In the genomic region with DNA sequence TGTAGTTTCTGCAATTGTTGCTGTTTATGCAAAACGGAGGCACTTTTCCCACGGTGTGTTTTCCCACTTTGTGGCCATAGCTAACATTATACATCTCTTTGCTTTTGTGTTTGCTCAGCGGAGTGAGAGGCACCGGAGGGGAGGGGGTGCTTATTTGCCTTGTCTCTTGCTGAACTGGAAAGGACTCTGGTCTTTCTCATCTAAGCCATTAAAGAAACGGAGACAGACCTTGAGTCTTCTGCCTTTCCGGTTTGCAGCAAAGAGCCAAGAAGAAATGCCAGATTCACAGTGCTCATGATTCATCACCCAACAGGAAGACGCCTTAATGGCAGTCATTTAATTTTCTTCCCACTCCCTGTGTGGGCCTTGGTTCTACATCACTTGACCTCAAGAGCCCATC, we compare ENCODE assay signal across 23 mouse cellular contexts.
DNase-seq lines count a peak whose midpoint lies in the region; ATAC-seq lines count a peak whose summit lies in the region.
"Had no signal": no experiment of that assay in that cellular context is flagged by ENCODE, and none has a peak within 500 bp of the region (broad histone marks: within the 10 kb centered on the region; RNA-seq: fewer than 3 reads in every experiment).

No protein-coding gene starts in this region.

- H3K4me2 ChIP-seq in hindbrain, embryonic 11.5 days (replicated peaks; ENCODE audit: low read depth, low read length), result no peak overlapping the region
- no peak overlapping the region for H3K4me2 ChIP-seq in hindbrain, embryonic 12.5 days (replicated peaks)
- H3K4me2 ChIP-seq: embryonic facial prominence, embryonic 13.5 days; forebrain, embryonic 15.5 days; hindbrain, embryonic 13.5 days; liver, embryonic 11.5 days had no signal

- H3K27ac ChIP-seq in hindbrain, embryonic 11.5 days (ENCODE audit: low read depth, low read length), result no peak overlapping the region
- H3K27ac ChIP-seq in hindbrain, embryonic 12.5 days, result no peak overlapping the region
- H3K27ac ChIP-seq: embryonic facial prominence, embryonic 13.5 days; forebrain, embryonic 15.5 days; hindbrain, embryonic 13.5 days; left cerebral cortex, adult 2 months; limb, embryonic 10.5 days had no signal

- intact Hi-C loops in left cerebral cortex, postnatal 4 days (cut with DNase I), result no loop called here

- DNase-seq in hindbrain, embryonic 11.5 days (ENCODE audit: low spot score), result peak; percentile 15
- peak; percentile 7 to 18 for DNase-seq in kidney, postnatal 4 days
- no peak for DNase-seq in kidney, adult 18-20 months
- DNase-seq in Muller cell, postnatal 12 days (ENCODE audit: inconsistent ontology term), result peak; percentile 72
- peak; percentile 59 for DNase-seq in retina, postnatal 1 day
- no peak for DNase-seq in left cerebral cortex, postnatal 4 days
- DNase-seq: adrenal gland, postnatal 10 days; cerebellum, adult 9-11 months; gastrocnemius, postnatal 36 days; lung, adult 2 months; lung, postnatal 4 days; right cerebral cortex, postnatal 14 days; spleen, adult 18-20 months; thymus, postnatal 25 days had no signal

- no peaks in the 10 kb centered on the region for H3K36me3 ChIP-seq in hindbrain, embryonic 11.5 days (ENCODE audit: control insufficient read depth, insufficient read depth, low read length)
- no peaks in the 10 kb centered on the region for H3K36me3 ChIP-seq in hindbrain, embryonic 12.5 days
- H3K36me3 ChIP-seq: embryonic facial prominence, embryonic 13.5 days; forebrain, embryonic 15.5 days; hindbrain, embryonic 13.5 days; limb, embryonic 10.5 days had no signal

- no peaks in the 10 kb centered on the region for H3K9me3 ChIP-seq in hindbrain, embryonic 11.5 days (ENCODE audit: control insufficient read depth, low read length)
- H3K9me3 ChIP-seq in hindbrain, embryonic 12.5 days (replicated peaks), result no peaks in the 10 kb centered on the region
- H3K9me3 ChIP-seq: embryonic facial prominence, embryonic 13.5 days; forebrain, embryonic 15.5 days; hindbrain, embryonic 13.5 days; limb, embryonic 10.5 days had no signal

- no peak overlapping the region for H3K9ac ChIP-seq in hindbrain, embryonic 11.5 days (ENCODE audit: low read depth, low read length)
- no peak overlapping the region for H3K9ac ChIP-seq in hindbrain, embryonic 12.5 days
- H3K9ac ChIP-seq: embryonic facial prominence, embryonic 13.5 days; forebrain, embryonic 15.5 days; hindbrain, embryonic 13.5 days had no signal

- H3K27me3 ChIP-seq in hindbrain, embryonic 11.5 days (ENCODE audit: control insufficient read depth, insufficient read depth, low read length), result no peaks in the 10 kb centered on the region
- H3K27me3 ChIP-seq in hindbrain, embryonic 12.5 days, result no peaks in the 10 kb centered on the region
- H3K27me3 ChIP-seq: embryonic facial prominence, embryonic 13.5 days; forebrain, embryonic 15.5 days; hindbrain, embryonic 13.5 days had no signal

- 81% methylated on average over 7 of the region's 7 CpGs for WGBS in hindbrain, embryonic 11.5 days
- WGBS in hindbrain, embryonic 12.5 days, result 74% methylated on average over 7 of the region's 7 CpGs

- ATAC-seq in hindbrain, embryonic 11.5 days (ENCODE audit: low FRiP score), result no peak
- no peak for ATAC-seq in hindbrain, embryonic 12.5 days (ENCODE audit: low FRiP score)
- ATAC-seq: CD4-positive, CD25-positive, alpha-beta regulatory T cell, adult 4 months; forebrain, embryonic 15.5 days; inflammation-experienced regulatory T-cells, adult 6 months had no signal

- H3K4me1 ChIP-seq in hindbrain, embryonic 11.5 days (replicated peaks; ENCODE audit: control insufficient read depth, insufficient read depth, low read length), result no peaks in the 10 kb centered on the region
- no peaks in the 10 kb centered on the region for H3K4me1 ChIP-seq in hindbrain, embryonic 12.5 days
- H3K4me1 ChIP-seq: embryonic facial prominence, embryonic 13.5 days; forebrain, embryonic 15.5 days; hindbrain, embryonic 13.5 days; limb, embryonic 10.5 days had no signal

- no peak overlapping the region for H3K4me3 ChIP-seq in hindbrain, embryonic 11.5 days (ENCODE audit: low read depth, low read length)
- H3K4me3 ChIP-seq in hindbrain, embryonic 12.5 days, result no peak overlapping the region
- H3K4me3 ChIP-seq: embryonic facial prominence, embryonic 13.5 days; forebrain, embryonic 15.5 days; hindbrain, embryonic 13.5 days; left cerebral cortex, adult 2 months; limb, embryonic 10.5 days had no signal

Comparison
In these comparisons a context has a peak if more than half of its experiments do, and no peak if none do; other contexts are left out.
1. DNase-seq: peak in hindbrain, embryonic 11.5 days (single experiment), kidney, postnatal 4 days (2 of 2), Muller cell, postnatal 12 days (single experiment) and retina, postnatal 1 day (single experiment); none in kidney, adult 18-20 months (single experiment) and left cerebral cortex, postnatal 4 days (single experiment).